Comparison of ENCODE assay signal across 27 mouse cellular contexts in the genomic region with DNA sequence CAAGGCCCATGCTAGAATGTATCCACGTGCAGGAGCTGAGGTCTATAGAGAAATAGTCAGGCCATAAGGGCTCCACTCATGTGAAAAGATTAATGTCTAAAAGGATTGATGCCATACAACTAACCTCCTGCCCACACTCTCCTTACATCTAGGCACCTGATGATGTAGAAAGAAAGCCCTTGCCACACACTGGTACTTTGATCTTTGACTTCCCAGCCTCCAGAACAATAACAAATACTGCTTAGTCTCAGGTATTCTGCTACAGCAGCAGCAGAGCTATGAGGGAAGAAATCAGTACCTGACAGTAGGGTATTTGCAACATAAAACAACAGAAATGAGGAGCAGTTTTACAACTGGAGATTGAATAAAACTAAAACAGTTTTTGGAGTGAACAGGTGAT. TPM values are rescaled to one million over a fixed set of nuclear protein-coding genes. Genes with fewer than 3 reads are reported as not detected.
DNase-seq lines count a peak whose midpoint lies in the region; ATAC-seq and TF ChIP-seq lines count a peak whose summit lies in the region.
"Had no signal": no experiment of that assay in that cellular context is flagged by ENCODE, and none has a peak within 500 bp of the region (broad histone marks: within the 10 kb centered on the region; RNA-seq: fewer than 3 reads in every experiment).

No protein-coding gene starts in this region.

- H3K27ac ChIP-seq in kidney, adult 2 months (ENCODE audit: insufficient read depth, low read depth, low read length): no peak overlapping the region
- H3K27ac ChIP-seq in kidney, embryonic 16.5 days (ENCODE audit: low read length): no peak overlapping the region
- H3K27ac ChIP-seq in liver, postnatal 0 days (ENCODE audit: low read depth): no peak overlapping the region; the same call in 1 of the 2 replicates
- H3K27ac ChIP-seq in liver, embryonic 11.5 days (ENCODE audit: low read depth, low read length): no peak overlapping the region
- H3K27ac ChIP-seq: embryonic facial prominence, embryonic 13.5 days; embryonic facial prominence, embryonic 15.5 days; forebrain, embryonic 10.5 days; forebrain, embryonic 12.5 days had no signal

- no peak overlapping the region for H3K9ac ChIP-seq in kidney, embryonic 16.5 days (replicated peaks; ENCODE audit: low read length)
- no peak overlapping the region for H3K9ac ChIP-seq in liver, postnatal 0 days (replicated peaks)
- no peak overlapping the region for H3K9ac ChIP-seq in liver, embryonic 11.5 days (ENCODE audit: low read depth, low read length)
- H3K9ac ChIP-seq: embryonic facial prominence, embryonic 13.5 days; embryonic facial prominence, embryonic 15.5 days; forebrain, embryonic 12.5 days had no signal

- TF ChIP-seq CTCF in kidney, adult 2 months (conservative IDR thresholded peaks at IDR 0.05; ENCODE audit: insufficient read depth, insufficient read length, low read depth, low read length): no peak
- TF ChIP-seq CTCF in liver, postnatal 0 days (IDR thresholded peaks at IDR 0.05; ENCODE audit: low read depth): no peak

- no peaks in the 10 kb centered on the region for H3K36me3 ChIP-seq in kidney, adult 2 months (ENCODE audit: control insufficient read depth, insufficient read depth, low read length)
- H3K36me3 ChIP-seq in kidney, embryonic 16.5 days (ENCODE audit: insufficient read depth, low read length): peaks cover 4% of the 10 kb centered on the region; the same call in 1 of the 2 replicates
- H3K36me3 ChIP-seq in liver, postnatal 0 days (replicated peaks; ENCODE audit: insufficient read depth, low read length): 0 out of 2 replicates have a peak, but pooled peaks cover 4% of the 10 kb centered on the region
- H3K36me3 ChIP-seq in liver, embryonic 11.5 days (ENCODE audit: control insufficient read depth, insufficient read depth, low read length): peaks cover 5% of the 10 kb centered on the region; the same call in 1 of the 2 replicates

- intact Hi-C loops in gastrocnemius, postnatal 36 days (cut with DNase I): no loop called here

- no peak for TF ChIP-seq EP300 in liver, postnatal 0 days (IDR thresholded peaks at IDR 0.05; ENCODE audit: low read depth)

- no peak for TF ChIP-seq POLR2A in kidney, adult 2 months (IDR thresholded peaks at IDR 0.05; ENCODE audit: low read depth, low read length)

- no peak for ATAC-seq in kidney, embryonic 16.5 days (ENCODE audit: low FRiP score, low TSS enrichment)
- peak; percentile 68; the same call in 1 of the 2 replicates for ATAC-seq in liver, postnatal 0 days
- ATAC-seq in liver, embryonic 11.5 days (replicated peaks; ENCODE audit: low FRiP score): no peak
- ATAC-seq: activated CD4-positive, CD25-positive, alpha-beta regulatory T cell, adult 4 months; CD4-positive, CD25-positive, alpha-beta regulatory T cell, adult 4 months; forebrain, embryonic 14.5 days; forebrain, embryonic 16.5 days had no signal

- no peaks in the 10 kb centered on the region for H3K27me3 ChIP-seq in kidney, adult 2 months (replicated peaks; ENCODE audit: control insufficient read depth, insufficient read depth, low read length)
- no peaks in the 10 kb centered on the region for H3K27me3 ChIP-seq in kidney, embryonic 16.5 days (ENCODE audit: insufficient read depth, low read length)
- no peaks in the 10 kb centered on the region for H3K27me3 ChIP-seq in liver, postnatal 0 days (ENCODE audit: insufficient read depth, low read length)
- H3K27me3 ChIP-seq in liver, embryonic 11.5 days (replicated peaks; ENCODE audit: control insufficient read depth, insufficient read depth, low read length): no peaks in the 10 kb centered on the region
- H3K27me3 ChIP-seq: embryonic facial prominence, embryonic 13.5 days; embryonic facial prominence, embryonic 15.5 days; forebrain, embryonic 12.5 days had no signal

- peak; percentile 28 for DNase-seq in kidney, adult 2 months
- DNase-seq in liver, postnatal 0 days: no peak
- no peak for DNase-seq in liver, embryonic 11.5 days (ENCODE audit: low spot score)
- peak; percentile 13 to 37 for DNase-seq in CD8-positive naive resting alpha-beta T cell, adult 2 months (ENCODE audit: low read depth in 2 of 2, low spot score in 2 of 2)
- DNase-seq in naive thymus-derived CD4-positive, alpha-beta T cell, adult 2 months (ENCODE audit: low read depth): peak; percentile 37
- no peak for DNase-seq in right cerebral cortex, postnatal 4 days
- no peak for DNase-seq in gastrocnemius, postnatal 36 days
- DNase-seq: adrenal gland, adult 2 months; adrenal gland, postnatal 10 days; adrenal gland, postnatal 25 days; cerebellum, adult 11 months; cerebellum, adult 18-20 months; cerebellum, adult 8-10 months; cerebellum, adult 9-11 months; cerebellum, postnatal 14 days; cerebellum, postnatal 36 days; embryo, embryonic 11 days had no signal

- H3K9me3 ChIP-seq in kidney, embryonic 16.5 days (ENCODE audit: low read length): no peaks in the 10 kb centered on the region
- H3K9me3 ChIP-seq in liver, postnatal 0 days (ENCODE audit: low read length): no peaks in the 10 kb centered on the region
- no peaks in the 10 kb centered on the region for H3K9me3 ChIP-seq in liver, embryonic 11.5 days (ENCODE audit: control insufficient read depth, low read length)
- H3K9me3 ChIP-seq: embryonic facial prominence, embryonic 13.5 days; embryonic facial prominence, embryonic 15.5 days; forebrain, embryonic 10.5 days; forebrain, embryonic 12.5 days had no signal

- WGBS in kidney, adult 2 months: 44% methylated on average over 1 of the region's 1 CpGs
- WGBS in kidney, embryonic 16.5 days: 43% methylated on average over 1 of the region's 1 CpGs
- 84% methylated on average over 1 of the region's 1 CpGs for WGBS in liver, postnatal 0 days (ENCODE audit: insufficient replicate concordance)
- WGBS in liver, embryonic 11.5 days: 83% methylated on average over 1 of the region's 1 CpGs

- H3K4me2 ChIP-seq in kidney, embryonic 16.5 days (replicated peaks; ENCODE audit: low read depth, low read length): no peak overlapping the region
- no peak overlapping the region for H3K4me2 ChIP-seq in liver, postnatal 0 days (ENCODE audit: low read depth, low read length)
- H3K4me2 ChIP-seq in liver, embryonic 11.5 days: no peak overlapping the region
- H3K4me2 ChIP-seq: embryonic facial prominence, embryonic 13.5 days; embryonic facial prominence, embryonic 15.5 days; forebrain, embryonic 12.5 days had no signal

- peaks cover 6% of the 10 kb centered on the region for H3K4me1 ChIP-seq in kidney, adult 2 months (ENCODE audit: control insufficient read depth, insufficient read depth, low read length)
- 0 out of 2 replicates have a peak, but pooled peaks cover 10% of the 10 kb centered on the region for H3K4me1 ChIP-seq in kidney, embryonic 16.5 days (ENCODE audit: insufficient read depth, low read length)
- peaks cover 9% of the 10 kb centered on the region; the same call in 1 of the 2 replicates for H3K4me1 ChIP-seq in liver, postnatal 0 days (ENCODE audit: insufficient read depth)
- peaks cover 6% of the 10 kb centered on the region; the same call in 1 of the 2 replicates for H3K4me1 ChIP-seq in liver, embryonic 11.5 days (replicated peaks; ENCODE audit: control insufficient read depth, insufficient read depth, low read length)
- H3K4me1 ChIP-seq: forebrain, embryonic 10.5 days; forebrain, embryonic 12.5 days had no signal

- no peak overlapping the region for H3K4me3 ChIP-seq in kidney, adult 2 months (ENCODE audit: insufficient read depth, low read depth, low read length)
- H3K4me3 ChIP-seq in kidney, embryonic 16.5 days (ENCODE audit: low read length): no peak overlapping the region
- H3K4me3 ChIP-seq in liver, postnatal 0 days (ENCODE audit: low read depth, low read length): no peak overlapping the region
- H3K4me3 ChIP-seq in liver, embryonic 11.5 days (ENCODE audit: low read depth, low read length): no peak overlapping the region
- H3K4me3 ChIP-seq: embryonic facial prominence, embryonic 13.5 days; embryonic facial prominence, embryonic 15.5 days; erythroblast, embryonic 14.5 days; forebrain, embryonic 10.5 days; forebrain, embryonic 12.5 days had no signal

RNA-seq across cellular contexts. Expression of gene Tcf12, which starts 19.5 kb away (rescaled TPM):
- polyA plus RNA-seq in kidney, adult 2 months (2012; rRNA removed): 50.0 and 59.9 TPM in 2 replicates
- polyA plus RNA-seq in kidney, embryonic 16.5 days (2015; fragmentation: Nextera tagmentation; extraction: Ambion mirVana): 56.5 and 65.5 TPM in 2 replicates
- 7.1 and 8.3 TPM in 2 replicates for polyA plus RNA-seq in liver, postnatal 0 days (2015; fragmentation: Nextera tagmentation; extraction: Ambion mirVana)
- 37.0 and 37.2 TPM in 2 replicates for polyA plus RNA-seq in liver, embryonic 11.5 days (2014; fragmentation: Nextera tagmentation; extraction: Ambion mirVana)
- total RNA-seq in gastrocnemius, postnatal 36 days (2021): 10 to 100 TPM; 25.8 to 27.6 TPM

Comparison
In these comparisons a context has a peak if more than half of its experiments do, and no peak if none do; other contexts are left out.
1. DNase-seq: peak in kidney, adult 2 months (single experiment), CD8-positive naive resting alpha-beta T cell, adult 2 months (2 of 2) and naive thymus-derived CD4-positive, alpha-beta T cell, adult 2 months (single experiment); none in liver, postnatal 0 days (single experiment), liver, embryonic 11.5 days (single experiment), right cerebral cortex, postnatal 4 days (single experiment) and gastrocnemius, postnatal 36 days (0 of 2).